Mouse (Mus musculus) induced T-regulatory cell, adult 2 months (primary cell): ENCODE results near the gene Abcc4.

Experiments
- DNase-seq: peaks from one replicate; pipeline ENCODE4 v3.0.0-alpha.2; 2012; ENCODE audit warnings: low read depth

Gene Abcc4

DNA sequence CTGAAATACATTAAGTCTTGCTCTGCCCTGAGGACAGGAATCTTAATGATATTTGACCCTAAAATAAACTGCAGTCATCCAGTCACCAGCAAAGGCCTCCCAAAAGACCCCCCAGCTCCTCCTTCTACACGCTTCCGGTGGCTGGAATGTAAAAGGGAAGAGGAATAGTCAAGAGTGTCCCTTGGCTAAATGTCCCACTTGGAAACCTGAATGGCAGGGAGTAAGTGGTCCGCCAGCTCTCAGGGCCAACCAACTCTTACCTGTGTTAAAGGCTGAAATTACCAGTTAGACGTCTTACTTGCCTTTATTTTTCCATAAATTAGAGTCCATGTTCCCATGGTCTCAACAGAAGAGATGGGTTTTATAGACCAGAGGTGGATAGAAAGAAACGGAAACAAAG, 6.9 kb upstream of the Abcc4 start:
- no peak for DNase-seq

DNA sequence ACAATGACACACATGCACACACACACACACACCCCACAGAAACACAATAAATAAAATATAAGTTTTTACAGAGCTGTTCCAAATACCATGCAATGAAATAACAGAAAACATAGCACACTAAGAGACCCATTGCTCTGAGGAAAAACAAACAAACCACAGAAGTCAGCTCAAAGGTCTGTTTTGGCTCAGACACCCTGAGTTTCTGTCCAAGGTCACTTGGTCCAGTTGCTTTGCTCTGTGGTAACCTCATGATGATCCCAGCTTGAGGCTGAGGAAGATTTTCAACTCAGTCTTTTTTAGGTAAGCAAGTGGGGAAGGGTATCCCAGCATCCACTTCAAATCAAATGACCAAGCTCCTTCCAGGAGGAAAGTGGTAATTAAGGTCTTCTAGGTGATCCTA, 4.9 kb upstream of the Abcc4 start:
- DNase-seq = no peak

DNA sequence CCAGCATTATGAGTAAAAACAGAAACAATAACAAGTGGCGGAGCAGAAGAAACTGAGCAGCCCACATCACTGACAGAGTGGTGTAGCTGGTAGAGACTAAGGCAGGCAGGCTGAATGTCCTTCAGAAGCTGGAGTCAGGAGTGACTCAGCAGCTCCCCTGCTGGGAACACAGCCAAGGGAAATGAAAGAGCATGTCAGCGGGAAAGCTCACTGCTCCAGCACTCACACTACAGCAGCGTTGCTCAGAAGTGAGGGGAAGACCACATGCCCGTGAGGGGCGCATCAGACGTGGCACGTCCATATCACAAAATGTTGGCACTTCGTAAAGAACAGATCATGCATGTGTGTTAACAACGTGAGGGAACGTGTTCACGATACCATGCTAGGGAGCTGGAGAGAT, 3.7 kb upstream of the Abcc4 start:
- DNase-seq = peak; percentile 55

DNA sequence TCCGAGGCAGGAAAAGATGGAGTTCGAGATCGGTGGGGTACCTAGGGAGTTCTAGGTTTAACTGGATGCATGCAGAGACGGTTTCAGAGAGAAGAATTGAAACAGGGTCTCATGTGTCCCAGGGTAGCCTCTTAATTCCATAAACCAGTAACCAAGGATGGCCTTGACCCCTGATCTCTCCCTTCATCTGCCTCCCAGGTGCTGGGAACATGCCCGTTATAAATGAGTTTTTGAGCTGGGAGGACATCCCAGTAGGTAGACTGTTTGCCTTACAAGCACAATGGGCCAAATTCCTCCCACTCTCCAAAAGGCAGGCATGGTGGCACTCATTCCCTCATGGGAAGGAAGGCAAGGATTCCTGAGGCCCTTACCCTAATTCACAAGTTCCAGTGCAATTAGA, 2.1 kb upstream of the Abcc4 start:
- DNase-seq = no peak

DNA sequence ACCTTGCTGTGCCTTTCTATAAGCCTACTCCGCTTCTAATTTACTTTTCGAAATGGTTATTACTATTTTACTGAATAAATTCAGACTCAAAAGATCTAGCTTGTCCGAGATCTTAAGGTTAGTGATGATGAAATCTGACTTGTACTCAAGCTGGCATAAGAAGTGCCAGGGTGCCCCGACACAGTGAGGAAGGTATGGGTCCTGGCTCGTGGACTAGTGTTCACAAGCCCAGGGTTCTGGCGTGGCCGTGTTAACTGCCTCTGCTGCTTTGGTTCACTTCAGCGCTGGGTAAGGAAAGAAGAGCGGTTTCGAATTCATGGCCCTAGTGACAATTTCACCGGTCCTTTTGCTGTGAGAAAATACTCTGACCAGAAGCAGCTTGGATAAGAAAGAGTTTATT, 943 bp upstream of the Abcc4 start:
- DNase-seq = no peak

DNA sequence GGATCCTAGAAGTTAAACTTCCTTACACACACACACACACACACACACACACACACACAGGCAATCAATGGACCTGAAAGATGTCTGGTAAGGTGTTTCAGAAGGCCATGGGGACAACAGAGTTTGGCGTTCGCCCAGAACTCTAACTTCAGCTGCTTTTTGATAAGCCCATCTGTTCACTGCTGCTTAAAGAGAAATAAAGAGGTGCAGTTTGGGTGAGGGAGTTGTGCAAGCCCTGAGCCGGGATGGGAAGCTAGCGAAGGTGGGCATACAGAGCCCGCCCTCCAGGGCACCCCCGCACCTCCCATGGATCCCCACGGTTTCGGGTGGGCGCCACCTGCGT, 583 bp downstream of the Abcc4 start:
- no peak for DNase-seq

DNA sequence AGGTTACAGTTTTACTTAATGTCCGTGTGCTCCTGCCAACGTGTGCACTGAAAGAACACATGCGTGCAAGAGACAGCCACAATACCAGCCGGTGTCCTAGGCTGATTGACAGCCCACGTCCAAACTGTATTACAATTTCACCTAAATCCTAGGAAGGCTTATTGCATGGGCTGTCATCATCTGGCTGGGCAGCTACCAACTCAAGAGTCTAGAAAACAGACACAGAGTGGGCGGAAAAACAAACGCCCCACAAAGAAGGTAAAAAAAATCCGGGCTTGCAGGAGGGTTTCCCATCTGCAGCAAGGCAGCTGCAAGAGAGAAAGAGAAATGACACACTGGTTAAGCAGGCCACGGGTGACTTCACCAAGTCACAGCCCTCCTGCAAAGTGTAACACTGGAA, 2.7 kb downstream of the Abcc4 start:
- no peak for DNase-seq

DNA sequence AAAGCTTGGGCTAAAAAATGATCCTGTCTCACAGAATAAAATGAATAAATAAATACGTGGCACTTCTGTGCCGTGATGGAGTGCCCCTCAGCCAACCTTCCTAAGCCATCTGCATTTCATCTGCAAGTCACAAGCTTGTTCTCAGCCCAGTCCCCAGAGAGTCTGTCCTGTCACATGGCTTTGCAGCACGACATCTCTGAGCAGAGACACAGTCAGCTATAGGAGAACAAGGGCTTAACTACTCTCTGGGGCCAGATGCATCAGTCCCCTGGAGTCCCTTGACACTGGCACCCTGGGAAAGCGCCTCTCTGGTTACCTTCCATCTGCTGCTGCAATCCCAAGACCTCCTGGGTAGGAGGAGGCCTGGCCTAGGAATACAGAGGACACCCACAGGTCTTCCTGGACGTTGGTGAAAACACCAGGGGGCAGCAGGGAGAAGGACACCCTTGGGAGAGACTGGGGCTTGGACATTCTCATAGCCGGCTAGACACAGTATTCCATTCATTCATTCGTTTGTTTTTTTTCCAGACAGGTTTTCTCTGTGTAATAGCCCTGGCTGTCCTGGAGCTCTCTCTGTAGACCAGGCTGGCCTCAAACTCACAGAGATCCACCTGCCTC, 3.9 kb downstream of the Abcc4 start:
- no peak for DNase-seq

DNA sequence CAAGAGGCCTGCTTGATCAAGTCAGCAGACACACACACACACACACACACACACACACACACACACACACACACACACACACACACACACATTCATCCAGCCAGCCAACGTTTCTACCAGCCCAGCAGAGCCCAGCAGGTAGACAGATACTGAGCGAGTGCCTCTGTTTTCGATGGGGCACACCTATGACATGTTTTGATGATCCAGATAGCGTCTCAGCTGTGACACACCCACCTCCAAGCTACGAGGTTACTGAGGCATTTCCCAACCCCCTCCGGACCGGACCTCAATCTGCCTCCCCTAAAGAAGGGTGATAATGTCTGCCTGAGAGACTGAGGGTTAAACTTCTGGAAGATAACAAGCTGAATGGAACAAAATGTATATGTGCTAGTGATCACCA, 5.4 kb downstream of the Abcc4 start:
- peak; percentile 67 for DNase-seq

DNA sequence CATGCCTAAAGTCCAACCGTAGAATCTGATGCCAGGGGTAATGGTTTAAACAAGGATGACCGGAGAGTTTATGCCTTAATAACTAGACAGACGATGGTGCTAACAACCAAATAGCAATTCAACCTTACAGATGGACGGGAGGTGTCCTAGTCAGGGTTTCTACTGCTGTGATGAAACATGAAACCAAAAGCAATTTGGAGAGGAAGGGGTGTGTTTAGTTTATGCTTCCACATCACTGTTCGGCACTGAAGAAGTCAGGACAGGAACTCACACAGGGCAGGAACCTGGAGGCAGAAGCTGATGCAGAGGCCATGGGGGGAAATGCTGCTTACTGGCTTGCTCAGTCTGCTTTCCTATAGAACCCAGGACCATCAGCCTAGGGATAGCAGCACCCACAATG, 6.1 kb downstream of the Abcc4 start:
- DNase-seq = peak; percentile 83

DNA sequence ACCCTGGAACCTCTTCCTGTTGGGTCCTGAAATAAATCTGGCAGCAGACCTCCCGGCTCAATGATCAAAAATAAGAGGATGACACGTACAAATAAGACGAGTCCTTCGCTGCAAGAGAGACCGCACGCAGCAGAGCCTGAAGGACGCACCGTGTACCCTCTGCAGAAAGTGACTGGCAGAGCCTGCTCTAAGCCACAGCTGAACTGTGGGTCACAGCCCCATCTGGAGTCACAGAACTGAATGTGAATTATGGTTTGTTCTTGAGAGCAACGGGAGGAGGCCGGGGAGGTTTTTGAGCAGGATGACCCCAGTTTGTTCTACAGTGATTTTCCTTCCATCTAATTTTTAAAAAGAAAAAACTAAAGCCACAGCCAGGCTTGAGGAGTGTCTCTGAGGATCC, 6.5 kb downstream of the Abcc4 start:
- no peak for DNase-seq

DNA sequence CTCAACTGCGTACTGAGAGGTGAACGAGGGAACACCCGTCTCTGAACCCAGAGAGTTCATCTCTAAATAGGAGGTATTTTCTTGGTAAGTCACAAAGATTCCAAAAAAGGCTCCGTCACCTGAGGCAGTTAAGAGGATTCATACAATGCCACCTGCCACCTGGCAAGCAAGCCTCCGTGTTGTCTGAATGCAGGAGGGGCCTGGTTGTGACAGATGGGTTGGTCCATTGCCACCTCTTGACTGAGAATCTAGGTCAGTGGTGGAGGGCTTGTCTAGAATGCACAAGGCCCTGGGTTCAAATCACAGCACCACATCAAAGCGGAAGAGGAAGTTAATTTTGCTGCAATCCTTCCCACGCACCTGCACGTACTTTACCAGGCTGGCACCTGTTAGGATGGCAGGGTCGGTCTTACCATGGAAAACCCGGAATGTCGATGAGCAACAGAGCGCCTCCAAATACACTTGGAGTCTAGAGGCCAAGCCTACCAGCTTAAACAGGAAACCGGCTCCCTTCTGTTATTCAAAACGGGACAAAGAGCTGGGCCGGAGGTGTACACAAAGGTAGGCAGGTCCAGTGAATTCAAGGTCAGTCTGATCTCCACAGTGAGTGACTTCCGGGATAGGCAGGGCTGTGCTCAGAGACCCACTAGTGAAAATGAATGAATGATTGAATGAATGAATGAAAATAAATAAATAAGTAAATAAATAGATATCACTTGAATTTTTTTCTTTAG, 9.3 kb downstream of the Abcc4 start:
- no peak for DNase-seq

DNA sequence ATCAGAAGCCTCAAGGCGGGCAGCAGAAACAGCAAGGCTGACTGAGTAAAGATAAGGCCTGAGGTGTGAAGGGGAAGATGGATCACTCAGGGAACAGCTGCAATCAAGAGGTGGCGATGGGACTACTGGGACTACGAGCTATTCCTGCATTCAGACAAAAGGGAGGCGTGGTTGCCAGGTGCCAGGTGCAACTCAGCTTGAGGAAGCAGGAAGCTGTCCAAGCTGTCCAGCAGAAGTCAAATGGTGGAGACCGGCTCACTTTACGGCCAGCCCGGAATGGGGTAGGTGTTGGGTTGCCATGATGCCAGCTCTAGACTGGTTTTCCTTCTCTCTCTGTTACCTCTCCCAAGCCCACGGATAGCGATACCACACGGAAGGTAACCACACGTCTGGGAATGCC, 10.2 kb downstream of the Abcc4 start:
- DNase-seq = no peak

DNA sequence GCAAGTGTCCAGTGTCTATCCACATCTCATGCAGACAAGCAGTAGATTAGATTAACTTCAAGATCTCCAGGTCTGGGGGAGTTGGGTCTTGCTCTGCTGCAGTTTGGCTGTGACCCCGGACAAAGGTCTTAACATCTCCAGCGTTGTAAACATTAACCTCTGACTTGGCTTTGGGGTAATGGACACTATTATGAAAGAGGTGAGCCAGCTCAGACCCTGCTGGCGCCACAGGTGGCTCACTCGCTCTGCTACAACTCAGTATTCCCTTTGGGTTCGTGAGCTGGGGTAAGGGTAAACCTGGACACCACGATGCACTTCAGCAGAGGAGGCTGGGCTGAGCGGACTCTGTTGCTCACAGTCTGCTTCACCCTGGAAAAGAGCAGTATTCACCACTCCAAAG, 11.7 kb downstream of the Abcc4 start:
- no peak for DNase-seq

DNA sequence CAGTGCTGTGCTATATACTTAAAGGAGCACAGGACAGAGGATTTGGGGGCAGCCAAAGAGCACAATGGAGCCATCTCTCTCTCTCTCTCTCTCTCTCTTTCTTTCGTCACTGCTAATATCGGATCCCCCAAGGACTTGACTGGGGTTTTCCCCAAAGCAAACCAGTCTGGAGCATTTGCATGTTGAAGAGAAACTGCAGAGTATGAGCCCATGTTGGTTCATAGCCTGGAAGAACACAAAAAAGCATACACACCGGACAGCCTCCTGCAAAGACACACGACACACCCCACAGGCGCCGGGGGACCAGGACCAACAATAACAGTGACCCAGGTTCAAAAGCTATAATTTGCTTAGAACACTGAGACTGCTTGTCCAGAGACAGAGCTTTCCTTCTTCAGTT, 14.1 kb downstream of the Abcc4 start:
- DNase-seq = peak; percentile 48

DNA sequence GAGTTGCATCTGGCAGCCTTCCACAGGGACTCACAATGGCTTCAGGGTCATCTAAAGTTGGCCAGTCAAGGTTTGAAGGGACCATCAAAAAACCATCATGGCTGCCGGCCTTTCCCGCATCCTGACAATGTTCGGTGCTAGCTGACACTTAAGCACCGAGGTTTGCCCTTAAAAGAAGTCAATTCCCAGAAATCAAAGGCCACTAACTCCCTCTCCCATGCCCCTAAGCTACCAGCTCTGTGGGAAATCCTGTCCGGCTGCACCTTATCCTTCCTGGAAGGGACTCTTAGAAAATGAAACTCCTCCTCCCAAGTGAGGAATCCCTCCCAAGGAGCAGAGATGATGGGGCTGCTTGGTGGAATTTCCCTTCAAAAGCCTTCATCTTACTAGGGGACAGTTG, 14.6 kb downstream of the Abcc4 start:
- no peak for DNase-seq

DNA sequence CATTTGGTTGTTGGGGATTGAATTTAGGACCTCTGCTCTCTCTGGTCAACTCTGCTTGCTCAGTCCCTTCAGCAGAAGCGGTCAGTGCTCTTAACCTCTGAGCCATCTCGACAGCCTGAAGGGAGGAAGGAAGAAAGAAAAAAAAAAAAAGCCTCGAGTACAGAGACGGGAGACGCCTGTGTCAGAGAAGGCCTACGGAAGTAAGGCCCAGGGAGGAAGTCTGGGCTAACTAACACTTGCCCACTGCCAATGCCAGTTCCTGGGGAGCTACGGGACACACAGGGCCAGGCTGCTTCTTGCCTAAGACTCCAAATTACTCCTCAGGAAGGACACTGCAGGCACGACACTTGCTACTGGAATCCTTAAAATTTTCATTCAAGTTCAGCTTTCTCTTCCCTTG, 15.1 kb downstream of the Abcc4 start:
- no peak for DNase-seq

DNA sequence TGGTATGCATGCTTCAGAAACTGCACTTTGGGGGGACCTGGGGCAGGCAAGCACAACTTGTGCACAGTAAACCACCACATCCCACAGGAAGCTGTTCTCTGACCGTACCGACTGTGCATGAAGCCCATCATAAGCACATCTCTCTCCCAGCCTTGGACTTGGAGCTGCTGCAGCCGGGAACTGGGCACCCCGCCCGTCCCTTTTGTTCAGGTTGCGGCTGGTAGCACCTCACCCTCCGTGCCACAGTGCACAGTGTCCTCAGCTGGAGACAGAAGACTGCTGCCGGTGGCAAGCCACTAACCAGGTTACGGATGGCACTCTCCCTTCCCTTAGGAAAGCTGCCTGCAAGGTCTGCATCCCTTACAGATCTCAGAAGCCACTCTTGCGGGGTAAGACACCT, 15.7 kb downstream of the Abcc4 start:
- DNase-seq = no peak

DNA sequence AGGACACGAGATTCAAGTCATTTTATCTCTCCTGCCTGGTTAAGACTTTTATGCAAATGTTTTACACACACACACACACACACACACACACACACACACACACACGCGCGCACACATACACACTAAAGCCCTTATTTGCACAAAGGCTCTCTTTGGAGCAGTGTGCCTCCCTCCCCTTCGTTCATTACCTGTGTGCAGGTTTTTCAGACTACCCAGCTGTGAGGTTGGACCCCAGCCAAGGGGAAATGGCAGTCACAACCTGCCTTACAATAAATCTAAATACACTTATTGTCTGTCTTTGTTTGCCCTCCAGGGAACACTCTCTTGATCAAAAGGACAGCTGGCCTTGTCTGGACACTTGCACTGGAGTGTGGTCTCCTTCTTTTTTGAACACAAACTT, 17.4 kb downstream of the Abcc4 start:
- no peak for DNase-seq

DNA sequence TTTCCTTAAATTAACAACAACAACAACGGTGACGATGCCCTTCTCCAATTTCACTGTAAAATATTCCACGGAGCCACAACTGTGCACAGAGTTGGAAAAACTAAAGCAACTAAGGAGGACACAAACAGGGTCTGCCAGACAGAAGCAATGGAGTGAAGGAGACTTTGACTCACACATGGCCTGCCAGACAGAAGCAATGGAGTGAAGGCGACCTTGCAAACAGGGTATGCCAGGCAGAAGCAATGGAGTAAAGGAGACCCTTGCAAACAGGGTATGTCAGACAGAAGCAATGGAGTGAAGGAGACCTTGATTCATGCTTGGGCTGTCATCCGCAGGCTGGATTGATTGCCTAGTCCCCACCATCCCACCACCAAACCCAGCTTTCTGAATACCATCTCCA, 19.2 kb downstream of the Abcc4 start:
- no peak for DNase-seq

DNA sequence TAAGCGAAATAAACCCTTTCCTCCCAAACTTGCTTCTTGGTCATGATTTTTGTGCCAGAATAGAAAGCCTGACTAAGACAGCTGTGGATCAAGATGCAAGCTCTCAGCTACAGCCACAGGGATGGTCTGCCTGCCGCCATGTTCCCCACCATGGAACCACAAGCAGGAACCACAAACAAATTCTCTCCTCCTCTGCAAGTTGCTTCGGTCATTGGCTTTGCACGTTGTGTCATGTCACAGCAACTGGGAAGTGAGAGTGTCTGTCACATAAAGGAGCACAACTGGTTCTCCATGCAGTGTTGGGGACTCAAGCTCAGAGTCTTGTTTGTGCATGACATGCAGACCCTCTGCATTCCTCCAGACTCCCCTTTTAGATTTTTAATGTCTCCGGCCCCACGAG, 20.4 kb downstream of the Abcc4 start:
- DNase-seq = no peak

DNA sequence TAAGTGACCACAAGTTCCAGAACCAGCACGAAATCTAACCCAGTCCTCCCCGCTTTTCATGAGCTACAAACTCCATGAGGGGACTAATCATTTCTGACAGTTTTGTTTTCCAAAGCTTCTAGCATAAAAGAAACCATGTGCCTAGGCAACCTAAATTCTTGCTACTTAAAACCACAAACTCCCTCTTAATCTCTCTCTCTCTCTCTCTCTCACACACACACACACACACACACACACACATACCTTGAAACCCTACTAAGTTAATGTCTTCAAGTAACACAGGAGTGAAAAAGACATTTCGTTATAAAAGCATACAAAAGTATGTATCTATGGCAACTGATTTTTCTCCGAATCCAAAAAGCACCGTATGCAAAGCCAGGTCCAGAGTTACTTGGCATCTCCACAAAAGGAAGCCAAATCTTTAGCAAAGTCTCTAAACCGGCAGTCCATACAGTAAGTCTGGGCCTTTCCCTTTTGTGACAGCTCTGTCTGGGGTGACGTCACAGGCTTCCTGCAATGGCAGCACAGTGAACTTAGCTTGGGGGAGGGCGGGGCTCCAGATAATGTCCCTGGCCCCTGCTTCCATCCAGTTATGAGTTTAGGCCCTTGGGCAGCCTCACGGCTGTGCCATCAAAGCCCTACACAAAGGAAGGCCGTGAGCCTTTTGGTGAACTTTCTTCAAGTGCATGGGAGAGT, 23.5 kb downstream of the Abcc4 start:
- DNase-seq = peak; percentile 87

DNA sequence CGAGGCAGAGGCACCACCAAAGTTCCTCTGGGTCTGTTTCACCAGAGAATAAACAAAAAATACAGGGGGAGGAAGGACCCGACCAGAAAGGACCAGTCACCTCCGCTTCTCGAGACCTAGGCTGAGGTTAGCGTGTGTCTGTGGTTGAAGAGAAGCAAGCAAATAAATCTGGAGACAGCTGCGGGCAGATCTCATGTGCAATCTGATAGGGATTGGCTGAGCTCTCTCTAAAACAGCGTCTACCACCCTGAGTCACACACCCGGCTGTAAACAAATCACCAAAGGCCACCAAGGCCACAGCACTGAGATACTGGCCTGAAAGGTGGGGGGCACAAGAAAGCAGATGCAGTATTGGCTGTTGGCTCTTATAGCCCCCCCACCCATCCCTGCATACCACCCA, 24.9 kb downstream of the Abcc4 start:
- DNase-seq = no peak
